Mouse (Mus musculus) adrenal gland, adult 18-20 months (tissue): ENCODE results near the gene Homez. TPM values are rescaled to one million over a fixed set of nuclear protein-coding genes. Genes with fewer than 3 reads are reported as not detected.

ENCODE experiments used
- DNase-seq, 2 experiments: peaks; one replicate each; pipeline ENCODE4 v3.0.0; 2021 to 2022; ENCODE audit warnings: low spot score in 2 of 2
- long read RNA-seq, 2 experiments: library from polyadenylated mRNA; stranded (forward); transcript quantifications; one replicate each; pipeline ENCODE4 v2.0.0; 2021
- total RNA-seq, 2 experiments: library from RNA; stranded (reverse); gene quantifications; 1 replicate in 1 of 2; 2 replicates in 1 of 2; pipeline ENCODE4 v1.2.3; 2021

Gene Homez
- total RNA-seq, result 10 to 100 TPM; 12.8 to 15.6 TPM
- long read RNA-seq, experiment 1, full-length matches to known transcripts, result 11 of 11 reads
- long read RNA-seq, experiment 1, partial matches to known transcripts, result 0 of 11 reads
- long read RNA-seq, experiment 1, other reads (novel, unspliced or antisense), result 0 of 11 reads
- long read RNA-seq, experiment 2, full-length matches to known transcripts, result 6 of 9 reads
- long read RNA-seq, experiment 2, partial matches to known transcripts, result 0 of 9 reads
- long read RNA-seq, experiment 2, other reads (novel, unspliced or antisense), result 3 of 9 reads

GRCm38 (mm10) chr14:54870861-54871260 lies at the start of gene Homez:
Homez (minus strand) TSS chr14:54870961.
- DNase-seq, result no peak

- no peak for DNase-seq
Measured at GRCm38 (mm10) chr14:54920076-54920685, 49.4 kb upstream of the Homez start.

- no peak for DNase-seq
Measured at GRCm38 (mm10) chr14:54913343-54913742, 42.6 kb upstream of the Homez start.

GRCm38 (mm10) chr14:54912886-54913285 lies 42.1 kb upstream of the Homez start, which contains the start of gene Slc22a17:
Slc22a17 (minus strand) TSS chr14:54913132.
- peak; percentile 65 to 68 for DNase-seq

GRCm38 (mm10) chr14:54912109-54912850 lies 41.5 kb upstream of the Homez start:
- no peak for DNase-seq

GRCm38 (mm10) chr14:54908682-54909081 lies 37.9 kb upstream of the Homez start:
- no peak for DNase-seq

- DNase-seq, result no peak
Measured at GRCm38 (mm10) chr14:54903641-54904040, 32.9 kb upstream of the Homez start.

GRCm38 (mm10) chr14:54900383-54900782 lies 29.6 kb upstream of the Homez start:
- DNase-seq, result no peak

- DNase-seq, result no peak
Measured at GRCm38 (mm10) chr14:54897445-54897844, 26.7 kb upstream of the Homez start.

GRCm38 (mm10) chr14:54894296-54895151 lies 23.8 kb upstream of the Homez start:
- DNase-seq, result peak; percentile 65 to 73

GRCm38 (mm10) chr14:54893651-54894181 lies 23.0 kb upstream of the Homez start:
- DNase-seq, result peak; percentile 91 to 94

- no peak for DNase-seq
Measured at GRCm38 (mm10) chr14:54892200-54892599, 21.4 kb upstream of the Homez start, which contains the start of gene Pabpn1. Pabpn1 (plus strand) TSS chr14:54892500.

GRCm38 (mm10) chr14:54885309-54885708 lies 14.5 kb upstream of the Homez start:
- DNase-seq, result no peak

GRCm38 (mm10) chr14:54884022-54884712 lies 13.4 kb upstream of the Homez start:
- no peak for DNase-seq

GRCm38 (mm10) chr14:54883154-54884021 lies 12.6 kb upstream of the Homez start, which contains the start of the genes Bcl2l2 and Gm20521:
Bcl2l2 (plus strand) TSS chr14:54883377.
Gm20521 (plus strand) TSS chr14:54883441.
- peak; percentile 72 to 74 for DNase-seq

GRCm38 (mm10) chr14:54877048-54877715 lies 6.4 kb upstream of the Homez start, which contains the start of gene Ppp1r3e:
Ppp1r3e (minus strand) TSS chr14:54877550.
- DNase-seq, result peak; percentile 71 to 80

- peak; percentile 88 for DNase-seq
Measured at GRCm38 (mm10) chr14:54876539-54877047, 5.8 kb upstream of the Homez start.
